Mouse (Mus musculus) ES-Bruce4 (cell line): ENCODE data around the gene Th. TPM values are rescaled to one million over a fixed set of nuclear protein-coding genes. Genes with fewer than 3 reads are reported as not detected.
A peak's percentile ranks its signal among the peaks of the same experiment; 100 is the strongest.

ENCODE experiments used
- H3K27ac ChIP-seq: 2 replicates; pipeline ENCODE4 v1.5.1; 2012; ENCODE audit warnings: low read length, inconsistent platforms; ENCODE audit not compliant: insufficient read depth
- H3K27me3 ChIP-seq: 2 replicates; pipeline ENCODE4 v1.6.1; 2012; ENCODE audit warnings: mild to moderate bottlenecking, low read length, inconsistent platforms; ENCODE audit not compliant: control insufficient read depth, poor library complexity, insufficient read depth, severe bottlenecking
- H3K36me3 ChIP-seq: 2 replicates; pipeline ENCODE4 v1.6.1; 2012; ENCODE audit warnings: inconsistent platforms, mild to moderate bottlenecking, low read length, moderate library complexity; ENCODE audit not compliant: control insufficient read depth, poor library complexity, insufficient read depth, severe bottlenecking
- H3K4me1 ChIP-seq: one replicate; pipeline ENCODE4 v1.8.1; 2011; ENCODE audit warnings: low read length; ENCODE audit not compliant: control insufficient read depth, insufficient read depth
- H3K4me3 ChIP-seq: 2 replicates; pipeline ENCODE4 v1.5.1; 2011; ENCODE audit warnings: low read depth, mild to moderate bottlenecking, low read length
- H3K9ac ChIP-seq: 2 replicates; pipeline ENCODE4 v1.6.1; 2012; ENCODE audit warnings: low read depth, mild to moderate bottlenecking, inconsistent platforms; ENCODE audit not compliant: poor library complexity, severe bottlenecking
- H3K9me3 ChIP-seq: replicated peaks from 2 replicates; pipeline ENCODE4 v1.6.1; 2012; ENCODE audit warnings: mild to moderate bottlenecking, low read length, inconsistent platforms; ENCODE audit not compliant: control insufficient read depth, poor library complexity, insufficient read depth, severe bottlenecking
- CTCF ChIP-seq: IDR thresholded peaks from one replicate; pipeline ENCODE4 v1.8.1; 2011; ENCODE audit warnings: low read depth, low read length
- EP300 ChIP-seq: IDR thresholded peaks from 2 replicates; pipeline ENCODE4 v1.6.1; 2011; ENCODE audit warnings: low read depth, low read length; ENCODE audit not compliant: insufficient read depth
- POLR2A ChIP-seq: IDR thresholded peaks from one replicate; pipeline ENCODE4 v1.8.1; 2011; ENCODE audit warnings: low read length; ENCODE audit not compliant: insufficient read depth
- polyA plus RNA-seq: library from polyadenylated mRNA; stranded (reverse); fragments of >200 nt; gene quantifications from 2 replicates; pipeline ENCODE4 v1.2.4, GENCODE M21; 2011; ENCODE audit warnings: low read depth; ENCODE audit not compliant: missing spikeins, insufficient read depth, insufficient read length

Gene Th
- polyA plus RNA-seq, 1 experiment = not detected

DNA sequence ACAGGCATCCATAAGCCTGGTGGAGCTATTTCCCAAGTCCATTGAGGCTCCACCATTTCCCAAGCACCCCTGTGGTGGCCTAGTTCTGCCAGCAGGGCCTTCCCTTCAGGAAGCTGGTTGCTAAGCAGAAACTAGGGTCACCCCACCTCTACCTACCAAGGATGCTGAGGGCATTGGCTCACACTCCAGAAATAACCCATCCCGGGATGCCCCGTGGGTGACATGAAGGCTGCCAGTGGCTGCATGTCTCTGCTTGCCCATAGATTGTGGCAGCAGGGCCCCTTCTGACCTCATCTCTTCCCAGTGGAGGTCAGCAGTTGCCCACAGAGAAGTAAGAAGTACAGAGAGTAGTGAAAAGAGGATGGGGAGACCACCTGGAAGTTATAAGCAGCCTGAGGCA, 1.4 kb downstream of the Th start:
- Histone ChIP-seq H3K9me3 (no peaks in the 10 kb centered on the region), H3K27ac (no peak overlapping the region), H3K9ac (no peak overlapping the region), H3K4me3 (no peak overlapping the region), H3K36me3 (no peaks in the 10 kb centered on the region), H3K4me1 (no peaks in the 10 kb centered on the region), H3K27me3 (no peaks in the 10 kb centered on the region)
- TF ChIP-seq POLR2A = no peak
- TF ChIP-seq EP300 = no peak
- TF ChIP-seq CTCF = no peak

DNA sequence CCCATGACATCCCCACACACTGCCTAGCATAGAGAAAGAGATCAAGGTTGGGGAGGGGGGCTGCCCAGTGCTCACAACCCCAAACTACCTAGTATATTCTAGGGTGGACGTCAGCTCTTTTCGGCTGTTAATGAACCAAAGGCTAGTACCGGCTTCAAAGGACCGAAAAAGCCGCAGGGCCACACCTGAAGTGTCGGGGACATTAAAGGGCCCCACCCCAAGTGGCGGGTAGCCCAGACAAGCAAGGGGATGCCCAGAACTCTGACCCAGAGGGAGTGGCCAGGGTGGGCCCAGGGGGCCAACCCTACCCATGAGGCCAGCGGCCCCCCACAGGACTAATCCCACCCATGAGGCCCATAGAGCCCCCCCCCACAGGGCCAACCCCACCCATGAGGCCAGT, 3.6 kb downstream of the Th start:
- Histone ChIP-seq H3K27ac (no peak overlapping the region), H3K36me3 (no peaks in the 10 kb centered on the region), H3K4me3 (no peak overlapping the region), H3K9me3 (no peaks in the 10 kb centered on the region), H3K9ac (no peak overlapping the region), H3K27me3 (no peaks in the 10 kb centered on the region), H3K4me1 (peaks cover 5% of the 10 kb centered on the region)
- TF ChIP-seq CTCF (no peak), POLR2A (no peak), EP300 (no peak)

DNA sequence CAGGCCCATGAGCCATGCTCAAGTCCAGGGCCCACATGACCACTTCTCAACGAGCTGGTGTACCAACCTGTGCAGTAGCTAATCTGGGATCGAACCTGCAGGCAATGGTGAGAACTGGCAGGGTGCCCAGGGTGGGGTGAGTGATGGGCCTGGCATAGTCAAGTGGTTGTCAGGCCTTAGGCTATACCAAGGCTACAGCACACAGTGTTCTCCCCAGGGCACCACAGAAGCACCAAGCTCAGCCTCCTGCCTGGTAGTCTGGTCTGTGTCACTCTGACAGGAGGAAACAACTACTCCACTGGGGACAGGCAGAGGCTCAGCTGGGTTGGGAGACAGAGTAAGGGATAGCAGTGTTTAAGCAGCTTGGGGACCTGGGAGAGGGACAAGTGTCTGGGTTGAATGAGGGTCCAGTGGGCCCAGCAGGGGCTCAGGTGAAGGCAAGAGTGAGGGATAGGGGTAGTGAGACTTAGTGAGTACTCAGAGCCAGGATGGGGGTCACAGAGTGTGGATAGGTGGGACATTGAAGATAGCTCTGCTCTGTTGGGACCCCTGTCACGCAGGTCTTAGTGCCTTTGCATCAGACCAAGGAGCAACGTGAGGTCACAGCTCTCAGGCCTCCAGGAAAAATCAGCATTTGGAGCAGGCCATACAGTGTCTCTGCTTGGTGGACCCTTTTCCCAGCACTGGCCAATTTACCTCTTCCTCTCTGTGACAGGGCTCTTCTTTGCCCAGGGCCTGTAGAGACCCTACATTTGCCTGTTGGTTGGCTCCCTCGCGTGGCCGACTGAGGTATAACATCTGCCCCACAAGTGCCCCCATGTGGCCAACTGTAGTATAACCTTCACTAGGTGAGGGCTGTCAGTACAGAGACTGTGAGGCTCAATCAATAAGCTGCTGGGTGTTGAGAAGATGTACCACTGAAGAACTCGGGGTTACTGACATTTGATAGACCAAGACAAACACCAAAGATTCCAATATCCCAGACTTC, 12.0 kb downstream of the Th start:
- TF ChIP-seq EP300 = peak; percentile 33; the same call in 1 of the 2 replicates
- no peak for TF ChIP-seq POLR2A
- peak; percentile 100 for TF ChIP-seq CTCF
- H3K9me3 ChIP-seq = no peaks in the 10 kb centered on the region
- H3K4me1 ChIP-seq = peaks cover 5% of the 10 kb centered on the region
- no peaks in the 10 kb centered on the region for H3K36me3 ChIP-seq
- no peak overlapping the region for H3K4me3 ChIP-seq
- H3K27me3 ChIP-seq = no peaks in the 10 kb centered on the region
- no peak overlapping the region for H3K9ac ChIP-seq
- no peak overlapping the region for H3K27ac ChIP-seq

DNA sequence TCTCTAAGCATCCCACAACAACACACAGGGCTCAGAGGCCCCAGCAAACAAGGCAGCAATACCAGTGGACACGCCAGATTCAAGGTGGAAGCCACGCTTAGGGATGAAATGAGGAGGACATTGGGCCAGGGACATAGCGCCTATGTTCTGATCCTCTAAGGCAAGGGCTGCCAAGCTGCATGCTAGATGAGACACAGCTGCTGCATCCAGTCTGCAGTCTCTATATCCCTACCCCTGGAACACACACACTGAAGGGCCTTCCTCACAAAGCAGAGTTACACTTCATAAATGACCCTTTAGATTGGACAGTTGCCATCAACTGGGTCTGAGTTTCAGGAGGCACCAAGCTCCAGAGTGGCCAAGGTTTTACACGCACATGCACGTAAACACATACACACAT, 13.3 kb downstream of the Th start:
- no peaks in the 10 kb centered on the region for H3K36me3 ChIP-seq
- no peak overlapping the region for H3K4me3 ChIP-seq
- H3K27ac ChIP-seq = no peak overlapping the region
- H3K9me3 ChIP-seq = no peaks in the 10 kb centered on the region
- no peaks in the 10 kb centered on the region for H3K27me3 ChIP-seq
- no peak for TF ChIP-seq CTCF
- TF ChIP-seq EP300 = no peak
- no peak for TF ChIP-seq POLR2A
- H3K9ac ChIP-seq = no peak overlapping the region
- H3K4me1 ChIP-seq = no peaks in the 10 kb centered on the region

DNA sequence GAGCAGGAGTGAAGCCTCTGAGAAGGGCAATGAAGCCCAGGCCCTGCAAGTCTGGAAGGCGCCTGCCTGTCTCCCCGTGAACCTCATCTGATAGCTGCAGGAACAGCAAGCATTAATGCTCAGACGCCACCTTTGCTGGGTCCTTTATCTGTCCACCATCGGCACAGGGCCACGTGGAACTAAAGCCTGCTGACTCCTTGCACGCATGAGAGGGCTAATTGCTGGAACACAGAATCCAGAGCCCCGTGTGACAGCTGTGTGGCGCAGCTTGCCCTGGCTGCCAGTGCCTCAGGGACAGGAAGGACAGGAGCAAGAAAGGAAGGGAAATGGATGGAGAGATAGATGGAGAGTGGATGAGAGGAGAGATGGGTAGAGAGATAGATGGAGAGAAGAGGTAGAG, 14.8 kb downstream of the Th start:
- Histone ChIP-seq H3K4me1 (no peaks in the 10 kb centered on the region), H3K27me3 (no peaks in the 10 kb centered on the region), H3K27ac (no peak overlapping the region), H3K4me3 (no peak overlapping the region), H3K36me3 (no peaks in the 10 kb centered on the region), H3K9me3 (no peaks in the 10 kb centered on the region), H3K9ac (no peak overlapping the region)
- TF ChIP-seq POLR2A = no peak
- TF ChIP-seq EP300 = no peak
- TF ChIP-seq CTCF = no peak

DNA sequence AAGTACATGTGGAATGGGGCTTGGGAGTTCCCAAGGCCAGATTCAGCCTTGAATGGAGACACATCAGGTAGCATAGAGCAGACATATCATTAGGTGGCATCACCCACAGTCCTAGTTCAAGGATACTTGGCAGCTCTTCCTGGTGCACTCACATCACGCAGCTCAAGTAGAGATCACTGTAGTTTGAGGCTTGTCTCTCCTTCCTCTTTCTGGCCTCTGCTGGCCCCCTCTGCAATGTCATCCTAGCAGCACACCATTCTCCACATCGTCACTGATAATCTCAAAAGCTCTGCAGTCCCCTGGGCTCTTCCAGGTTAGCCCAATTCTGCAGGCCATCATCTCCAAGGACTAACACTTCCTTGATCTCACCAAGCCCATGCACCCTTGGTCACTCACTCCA, 19.2 kb downstream of the Th start:
- no peak overlapping the region for H3K9ac ChIP-seq
- H3K4me1 ChIP-seq = no peaks in the 10 kb centered on the region
- H3K27me3 ChIP-seq = no peaks in the 10 kb centered on the region
- no peak overlapping the region for H3K27ac ChIP-seq
- H3K36me3 ChIP-seq = no peaks in the 10 kb centered on the region
- no peak for TF ChIP-seq EP300
- no peak for TF ChIP-seq CTCF
- no peak for TF ChIP-seq POLR2A
- H3K4me3 ChIP-seq = no peak overlapping the region
- H3K9me3 ChIP-seq = no peaks in the 10 kb centered on the region
